Mouse (Mus musculus) right cerebral cortex, postnatal 36 days (tissue): Measurements from ENCODE around the gene Slc35f3.
A peak's percentile ranks its signal among the peaks of the same experiment; 100 is the strongest.
"Not testable (repeated sequence)": the region's sequence is repeated elsewhere in the genome, so short reads cannot be mapped to it uniquely, and the experiment has no call there.

Experiments
- DNase-seq, 2 experiments: peaks; one replicate each; pipeline ENCODE4 v3.0.0; 2022; ENCODE audit warnings: low spot score in 2 of 2, mixed read lengths in 1 of 2

The Slc35f3 gene

DNA sequence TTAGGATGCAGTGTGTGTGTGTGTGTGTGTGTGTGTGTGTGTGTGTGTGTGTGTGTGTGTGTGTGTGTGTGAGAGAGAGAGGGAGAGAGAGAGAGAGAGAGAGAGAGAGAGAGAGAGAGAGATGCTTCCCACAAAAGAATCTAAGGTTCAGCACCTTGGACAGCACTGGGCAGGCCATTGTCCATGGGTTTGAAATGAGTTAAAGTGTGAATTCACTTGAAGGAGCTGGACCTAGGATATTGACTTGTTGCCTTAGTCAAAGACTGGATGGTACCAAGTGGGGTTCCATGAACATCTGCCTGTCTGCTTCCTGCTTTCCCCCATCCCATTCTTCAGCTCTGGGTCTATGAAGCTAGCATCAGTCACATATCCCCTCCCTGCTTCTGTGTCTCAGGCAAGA lies 106.2 kb downstream of the Slc35f3 start:
- DNase-seq = not testable (repeated sequence)

DNA sequence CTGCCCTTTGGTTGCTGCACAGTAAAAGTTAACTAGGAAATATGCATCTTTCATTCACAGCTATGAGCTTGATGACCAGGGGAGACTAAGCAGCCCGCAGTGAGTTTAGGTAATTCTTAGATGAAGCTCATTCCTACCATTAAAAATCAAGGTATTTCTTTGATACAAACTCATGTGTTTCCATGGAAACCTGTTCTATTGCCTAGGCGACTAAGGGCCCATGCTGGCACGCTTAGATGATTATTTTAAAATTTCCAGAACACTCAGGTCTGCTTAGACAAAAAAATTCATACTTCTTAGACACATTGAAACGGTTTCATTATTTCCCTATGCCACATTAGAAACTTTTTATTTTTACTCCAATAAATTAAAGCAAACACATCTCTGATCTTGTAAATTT lies 106.7 kb downstream of the Slc35f3 start:
- DNase-seq = no peak

DNA sequence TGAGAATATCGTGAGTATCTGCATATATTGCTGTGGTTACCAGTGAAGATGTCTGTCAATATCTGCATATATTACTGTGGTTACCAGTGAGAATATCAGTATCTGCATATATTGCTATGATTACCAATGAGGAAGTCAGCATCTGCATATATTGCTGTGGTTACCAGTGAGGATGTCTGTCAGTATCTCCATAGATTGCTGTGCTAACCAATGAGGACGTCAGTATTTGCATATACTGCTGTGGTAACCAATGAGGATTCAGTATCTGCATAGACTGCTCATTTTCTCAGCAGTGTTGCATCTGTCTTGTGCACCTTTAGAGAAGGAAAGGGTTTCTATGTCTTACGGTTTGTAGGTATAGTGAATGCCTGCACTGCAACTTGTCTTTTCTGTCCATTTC lies 122.5 kb downstream of the Slc35f3 start:
- DNase-seq = no peak

DNA sequence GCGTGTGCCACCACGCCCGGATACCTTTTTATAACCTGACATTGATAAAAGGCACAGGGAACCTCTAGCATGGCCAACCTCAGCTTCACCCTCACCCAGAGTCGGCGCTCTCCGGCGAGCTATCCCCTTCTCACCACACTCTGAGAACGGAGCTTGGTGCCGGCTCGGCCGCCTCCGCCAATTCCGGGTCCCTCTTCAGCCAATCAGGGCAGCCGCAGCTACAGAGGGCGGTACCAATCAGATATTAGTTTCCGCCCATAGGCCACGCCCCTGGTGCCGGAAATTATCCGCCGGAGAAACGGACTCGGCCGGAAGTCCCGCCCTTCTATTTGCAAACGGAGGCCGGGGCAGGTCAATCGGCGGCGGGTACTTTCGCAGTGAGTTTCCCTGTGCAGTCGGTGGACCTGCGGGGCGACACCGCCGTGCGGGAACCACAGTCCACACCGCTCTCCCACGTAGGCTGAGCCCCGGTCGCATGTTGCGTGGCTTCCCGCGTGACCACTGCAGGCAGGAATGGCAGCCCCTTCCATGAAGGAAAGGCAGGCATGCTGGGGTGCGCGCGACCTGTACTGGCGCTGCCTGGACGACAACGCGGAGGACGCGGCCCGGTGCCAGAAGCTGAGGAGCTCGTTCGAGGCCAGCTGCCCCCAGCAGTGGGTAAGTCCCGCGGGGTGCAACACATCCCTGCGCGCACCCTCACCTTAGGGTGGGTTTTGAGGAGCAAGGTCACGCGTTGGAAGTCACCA lies 124.0 kb downstream of the Slc35f3 start, which contains the start of gene Coa6:
Gene Coa6, plus strand, starts transcription at position 342 of the 746 bp plus-strand sequence.
- DNase-seq = peak; percentile 95 to 96

DNA sequence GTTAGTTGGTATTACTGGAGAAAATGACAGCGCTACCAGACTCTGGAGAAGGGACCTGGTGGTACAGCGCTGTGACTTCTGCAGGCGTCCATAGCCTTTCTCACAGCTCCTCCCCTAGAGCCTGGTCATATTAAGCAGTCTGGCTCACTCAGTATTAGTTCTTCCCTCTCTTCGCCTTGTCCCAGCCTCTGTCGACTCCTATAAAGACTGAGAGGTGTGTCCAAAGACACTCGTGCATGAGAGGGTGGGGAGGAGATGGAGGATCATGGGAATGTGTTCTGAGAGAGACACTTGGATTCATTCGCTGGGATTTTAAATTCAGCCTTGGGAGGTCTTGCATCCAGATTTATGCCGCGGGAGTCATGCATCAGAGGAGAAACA lies 124.6 kb downstream of the Slc35f3 start:
- DNase-seq = peak in 1 of 2 experiments; percentile 24

DNA sequence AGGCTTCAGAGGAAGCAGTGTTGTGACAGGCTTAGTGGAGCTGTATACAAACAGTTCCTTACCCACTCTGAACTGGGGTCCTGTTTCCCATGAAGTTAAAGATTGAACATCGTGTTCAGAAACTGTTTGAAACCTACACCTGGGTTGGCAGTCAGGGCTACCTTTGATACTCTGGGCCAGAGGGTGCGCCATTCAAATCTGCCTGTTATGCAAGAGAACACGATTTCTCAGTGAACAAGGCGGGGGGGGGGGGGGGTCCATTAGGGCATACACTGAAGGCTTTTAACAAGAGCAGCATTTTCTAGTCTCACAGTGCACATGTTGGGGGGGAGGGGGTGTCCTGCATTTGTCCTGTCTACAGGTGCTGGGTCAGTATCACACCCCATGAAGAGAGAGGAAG lies 125.8 kb downstream of the Slc35f3 start:
- DNase-seq = no peak

DNA sequence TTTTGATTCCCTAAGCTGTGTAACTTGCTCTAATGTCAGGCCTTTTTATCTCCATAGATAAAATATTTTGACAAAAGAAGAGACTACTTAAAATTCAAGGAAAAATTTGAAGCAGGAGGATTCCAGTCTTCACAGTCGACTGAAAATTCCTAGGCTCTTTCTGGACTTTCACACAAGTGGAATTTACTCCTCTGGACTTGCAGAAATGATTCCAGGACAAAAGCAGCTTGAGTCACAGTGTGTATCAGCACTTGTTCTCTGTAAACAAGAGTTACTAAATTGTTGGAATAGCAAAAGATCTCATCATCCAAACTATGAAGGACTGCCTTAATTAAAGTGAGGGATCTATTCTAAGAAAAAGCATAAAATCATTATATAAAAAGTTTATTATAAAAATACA lies 126.6 kb downstream of the Slc35f3 start:
- DNase-seq = no peak

DNA sequence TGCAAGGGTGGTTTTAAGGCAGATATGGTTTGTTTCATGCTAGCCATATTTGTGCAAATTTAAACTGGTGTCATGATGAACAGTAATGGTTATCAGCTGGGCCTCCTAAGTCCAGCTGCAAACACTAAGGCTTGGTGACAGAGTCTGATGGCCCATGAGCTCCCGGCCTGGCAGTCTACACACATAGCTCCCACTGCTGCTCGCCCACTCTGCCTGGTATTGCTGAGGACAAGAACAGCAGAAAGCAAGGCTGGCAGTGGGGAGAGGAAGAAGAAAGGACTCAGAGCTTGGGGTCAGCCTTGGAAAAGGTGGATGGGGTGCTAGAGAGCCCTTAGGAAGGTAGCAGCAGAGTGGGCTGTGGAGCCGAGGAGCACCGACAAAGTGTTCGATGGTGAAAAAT lies 131.3 kb downstream of the Slc35f3 start:
- peak in 1 of 2 experiments; percentile 41 for DNase-seq

DNA sequence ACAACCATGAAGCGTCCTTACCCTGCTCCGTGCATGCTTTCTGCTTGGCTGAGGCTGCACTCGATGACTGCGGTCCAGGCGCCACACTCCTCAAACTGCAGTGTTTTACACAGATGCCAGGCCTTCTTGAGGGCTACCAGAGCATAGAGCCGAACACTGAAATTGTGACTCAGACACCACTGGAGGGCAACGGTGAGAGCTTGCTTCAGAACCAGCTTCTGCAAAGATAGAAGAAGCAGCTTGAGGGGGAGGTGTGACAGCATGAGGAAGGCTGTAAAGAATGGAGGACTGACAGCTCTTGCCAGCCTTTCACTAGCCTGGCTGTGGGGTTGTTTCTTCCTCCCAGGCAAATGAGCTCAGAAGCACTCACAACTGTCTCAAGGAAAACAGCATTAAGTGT lies 135.5 kb downstream of the Slc35f3 start:
- DNase-seq = peak; percentile 47 to 75

DNA sequence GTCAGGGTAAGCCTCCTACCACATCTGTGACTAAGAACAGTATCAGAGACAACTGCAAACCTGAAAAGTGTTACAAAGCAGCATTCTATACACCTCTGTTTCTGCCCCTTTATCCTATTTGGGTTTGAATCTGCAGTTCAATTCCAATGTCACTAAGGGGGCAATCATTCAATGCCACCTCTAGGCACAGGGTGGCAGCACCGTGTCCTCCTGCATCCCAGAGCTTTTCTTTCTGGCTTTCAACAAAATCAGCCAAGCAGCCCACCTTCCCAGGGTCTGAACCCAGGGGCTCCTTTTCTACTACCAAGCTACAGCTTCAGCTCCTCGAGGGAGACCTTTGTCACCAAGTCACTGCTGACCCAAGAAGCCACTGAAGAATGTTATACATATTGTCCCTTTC lies 140.6 kb downstream of the Slc35f3 start:
- DNase-seq = no peak
